Mouse (Mus musculus) stomach, postnatal 0 days (tissue): ENCODE results near the gene Dnal1.

Experiments used
- CTCF ChIP-seq: IDR thresholded peaks from 2 replicates; pipeline ENCODE4 v1.5.1; 2016; ENCODE audit warnings: antibody characterized with exemption, low read depth, mild to moderate bottlenecking, moderate library complexity
- EP300 ChIP-seq: optimal IDR thresholded peaks from 2 replicates; pipeline ENCODE3; 2016; ENCODE audit warnings: antibody characterized with exemption

- TF ChIP-seq CTCF (no peak), EP300 (no peak)
These were observed 49.5 kb upstream of the Dnal1 start for GRCm38 (mm10) chr12:84064621-84065020.
